Mouse (Mus musculus) layer of hippocampus, postnatal 10 days (tissue): Measurements from ENCODE around the gene Bmp2. TPM values are rescaled to one million over a fixed set of nuclear protein-coding genes. Genes with fewer than 3 reads are reported as not detected.

Experiments used
- DNase-seq, 2 experiments: peaks; one replicate each; pipeline ENCODE4 v3.0.0; 2021; ENCODE audit warnings: low spot score in 2 of 2
- microRNA-seq, 2 experiments: library from miRNA; unstranded; fragments of <30 nt; microRNA quantifications; one replicate each; pipeline ENCODE4 v1.2.0; 2021
- total RNA-seq, 2 experiments: library from RNA; stranded (reverse); gene quantifications; 2 replicates each; pipeline ENCODE4 v1.2.3; 2021

The Bmp2 gene
- total RNA-seq, 2 experiments from 2014 or later, result 1.8 to 2.0 TPM

- no peak for DNase-seq
Measured at GRCm38 (mm10) chr2:133565424-133565823, 13.5 kb downstream of the Bmp2 start.

- DNase-seq, result no peak
Measured at GRCm38 (mm10) chr2:133565995-133566710, 14.2 kb downstream of the Bmp2 start.

- no peak for DNase-seq
Measured at GRCm38 (mm10) chr2:133591562-133592255, 39.8 kb downstream of the Bmp2 start.

Small RNA genes within 50 kb of the gene (microRNA-seq; reads per million reads assigned to microRNA genes)
- 0 reads per million in 2 experiments for gene Mir3090
